Mouse (Mus musculus) brown adipose tissue, adult 24 weeks (tissue): ENCODE measurements around the gene Skp2. TPM values are rescaled to one million over a fixed set of nuclear protein-coding genes. Genes with fewer than 3 reads are reported as not detected.

Experiments
- H3K27ac ChIP-seq: fragments of 200-500 bp; replicated peaks from 2 replicates; pipeline ENCODE4 v1.5.1; 2012; ENCODE audit warnings: low read depth, mild to moderate bottlenecking, low read length
- H3K4me1 ChIP-seq: fragments of 200-500 bp; 2 replicates; pipeline ENCODE4 v1.6.1; 2012; ENCODE audit warnings: low read length, mixed read lengths; ENCODE audit not compliant: control insufficient read depth, insufficient read depth, insufficient read length
- H3K4me3 ChIP-seq: fragments of 200-500 bp; 2 replicates; pipeline ENCODE4 v1.5.1; 2012; ENCODE audit warnings: low read depth, mild to moderate bottlenecking, low read length, moderate library complexity; ENCODE audit not compliant: insufficient read depth
- polyA plus RNA-seq: library from polyadenylated mRNA; stranded (reverse); fragments of >200 nt; gene quantifications from 2 replicates; pipeline ENCODE4 v1.2.4, GENCODE M21; 2012; ENCODE audit not compliant: missing spikeins, insufficient read depth, insufficient read length

Skp2 gene
- polyA plus RNA-seq, 1 experiment = 0.87 TPM

GRCm38 (mm10) chr15:9127051-9127791 is 28.0 kb downstream of the Skp2 start:
- no peak overlapping the region for H3K4me3 ChIP-seq
- H3K27ac ChIP-seq = no peak overlapping the region
- no peaks in the 10 kb centered on the region for H3K4me1 ChIP-seq

GRCm38 (mm10) chr15:9124856-9125255 is 30.4 kb downstream of the Skp2 start:
- H3K4me1 ChIP-seq = no peaks in the 10 kb centered on the region
- no peak overlapping the region for H3K27ac ChIP-seq
- H3K4me3 ChIP-seq = no peak overlapping the region

DNA sequence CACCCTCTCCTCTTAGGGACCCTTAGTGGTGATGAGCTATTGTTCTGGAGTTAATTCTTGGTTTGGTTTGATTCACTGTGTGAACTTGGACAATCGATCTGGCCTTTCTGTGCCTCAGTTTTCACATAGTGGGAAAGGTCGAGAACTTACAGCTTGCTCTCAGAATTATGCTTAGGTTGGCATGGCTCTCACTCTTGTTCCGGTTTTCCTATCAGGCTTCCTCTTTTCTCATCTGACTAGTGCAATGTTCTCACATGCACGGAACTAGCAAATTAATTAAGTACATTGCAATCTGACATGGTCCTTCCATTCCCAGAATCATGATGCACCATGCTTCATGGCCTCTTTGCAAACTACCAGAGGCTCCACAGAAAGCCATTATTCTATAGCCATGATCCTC is 32.2 kb downstream of the Skp2 start:
- Histone ChIP-seq H3K4me3 (no peak overlapping the region), H3K4me1 (no peaks in the 10 kb centered on the region), H3K27ac (no peak overlapping the region)

GRCm38 (mm10) chr15:9120081-9120480 is 35.1 kb downstream of the Skp2 start:
- Histone ChIP-seq H3K4me3 (no peak overlapping the region), H3K4me1 (no peaks in the 10 kb centered on the region), H3K27ac (no peak overlapping the region)

GRCm38 (mm10) chr15:9118852-9119251 is 36.4 kb downstream of the Skp2 start:
- no peak overlapping the region for H3K27ac ChIP-seq
- H3K4me1 ChIP-seq = no peaks in the 10 kb centered on the region
- H3K4me3 ChIP-seq = no peak overlapping the region

- Histone ChIP-seq H3K27ac (no peak overlapping the region), H3K4me1 (no peaks in the 10 kb centered on the region), H3K4me3 (no peak overlapping the region)
Observed at GRCm38 (mm10) chr15:9114599-9114998, 40.6 kb downstream of the Skp2 start.

GRCm38 (mm10) chr15:9114131-9114530 is 41.1 kb downstream of the Skp2 start:
- Histone ChIP-seq H3K4me1 (no peaks in the 10 kb centered on the region), H3K27ac (no peak overlapping the region), H3K4me3 (no peak overlapping the region)

- Histone ChIP-seq H3K4me1 (no peaks in the 10 kb centered on the region), H3K27ac (no peak overlapping the region), H3K4me3 (no peak overlapping the region)
Observed at GRCm38 (mm10) chr15:9113556-9113955, 41.7 kb downstream of the Skp2 start.

DNA sequence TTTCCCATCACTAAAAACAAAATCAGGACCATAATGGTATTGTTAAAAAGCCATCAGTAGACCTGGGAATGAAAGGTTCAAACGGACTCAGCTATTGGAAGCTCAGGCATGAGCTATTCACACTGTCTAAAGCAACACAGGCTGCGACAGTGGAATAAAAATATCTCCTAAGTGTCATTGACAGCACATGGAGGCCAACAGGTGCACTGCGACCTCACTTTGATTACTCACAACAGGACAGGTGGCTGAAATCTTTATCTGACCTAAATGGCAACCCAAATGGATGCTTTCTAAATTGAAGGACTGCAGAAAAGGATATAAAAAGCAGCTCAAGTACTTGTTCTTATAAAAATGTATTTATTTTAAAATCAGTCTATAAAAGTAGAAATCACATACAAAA is 43.6 kb downstream of the Skp2 start:
- no peaks in the 10 kb centered on the region for H3K4me1 ChIP-seq
- no peak overlapping the region for H3K4me3 ChIP-seq
- H3K27ac ChIP-seq = no peak overlapping the region

DNA sequence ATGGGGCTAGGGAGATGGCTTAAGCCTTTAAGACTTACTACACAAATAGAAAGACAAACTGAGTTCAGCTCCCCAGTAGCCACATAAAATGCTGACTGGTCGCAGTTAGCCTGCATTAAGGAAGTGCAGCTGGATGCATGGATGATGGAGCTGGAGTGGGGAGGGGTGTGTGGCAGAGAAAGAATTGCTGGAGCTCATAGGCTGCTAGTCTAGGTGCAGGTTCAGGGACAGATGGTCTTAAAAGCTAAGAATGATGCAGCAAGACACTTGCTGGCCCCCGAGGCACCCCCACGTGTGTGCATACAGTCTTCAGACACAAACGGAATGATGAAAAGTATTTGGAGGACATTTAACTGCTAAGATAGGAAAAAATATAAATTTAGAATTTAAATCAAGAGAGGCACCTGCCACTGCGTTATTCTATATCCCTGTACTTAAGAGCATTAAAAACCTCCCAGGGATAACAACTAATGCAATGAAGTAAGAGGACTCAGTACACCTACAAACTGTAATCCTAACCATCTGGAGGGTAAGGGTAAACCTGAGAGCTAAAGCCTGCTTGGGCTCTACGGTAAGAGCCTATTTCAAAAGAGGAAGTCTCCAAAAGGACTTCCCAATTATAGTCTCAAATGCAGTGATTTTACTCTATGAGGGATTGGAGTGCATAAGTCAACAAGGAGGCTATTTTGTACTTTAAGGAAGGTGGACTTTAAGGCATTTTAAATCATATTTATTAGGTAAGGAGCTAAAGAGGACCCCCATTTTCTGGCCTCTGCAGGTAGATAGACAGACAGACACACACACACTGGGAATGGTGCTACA is 44.5 kb downstream of the Skp2 start:
- Histone ChIP-seq H3K4me3 (no peak overlapping the region), H3K27ac (no peak overlapping the region), H3K4me1 (no peaks in the 10 kb centered on the region)

DNA sequence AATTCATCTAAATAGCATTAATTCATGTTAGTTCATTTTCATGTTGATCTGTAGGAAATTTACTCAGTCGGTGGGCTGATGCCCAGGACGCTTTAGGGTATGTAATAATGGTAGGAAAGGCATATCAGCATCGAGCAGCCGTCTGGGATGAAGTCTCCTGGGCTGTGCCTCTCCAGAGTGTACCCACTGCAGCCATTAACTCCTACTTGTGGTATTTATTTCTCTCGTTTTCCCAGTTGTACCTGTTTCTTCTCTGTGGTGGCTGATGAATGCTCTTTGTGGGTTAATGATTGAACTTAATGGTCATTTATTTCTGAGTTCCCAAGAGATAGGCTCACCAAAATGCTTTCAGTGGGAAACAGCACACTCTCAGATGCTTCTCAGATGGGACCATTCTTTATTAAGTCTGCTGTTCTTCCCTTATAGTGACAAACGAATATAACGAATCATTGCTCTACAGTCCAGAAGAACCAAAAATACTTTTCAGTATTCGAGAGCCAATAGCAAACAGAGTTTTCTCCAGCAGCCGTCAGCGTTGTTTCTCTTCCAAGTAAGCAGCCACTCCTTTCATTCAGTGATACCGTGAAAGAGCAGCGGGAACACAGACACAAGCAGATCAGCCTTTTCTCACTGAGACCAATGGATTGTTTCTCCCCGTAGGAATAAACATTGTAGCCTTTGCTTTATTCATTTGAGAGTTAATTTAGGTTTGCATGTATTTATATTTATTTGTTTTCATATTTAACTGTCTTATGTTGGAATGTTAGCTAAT is 48.7 kb downstream of the Skp2 start:
- H3K4me3 ChIP-seq = no peak overlapping the region
- H3K27ac ChIP-seq = no peak overlapping the region
- H3K4me1 ChIP-seq = no peaks in the 10 kb centered on the region

GRCm38 (mm10) chr15:9100446-9101077 is 54.7 kb downstream of the Skp2 start:
- H3K4me1 ChIP-seq = no peaks in the 10 kb centered on the region
- H3K27ac ChIP-seq = no peak overlapping the region
- H3K4me3 ChIP-seq = no peak overlapping the region

DNA sequence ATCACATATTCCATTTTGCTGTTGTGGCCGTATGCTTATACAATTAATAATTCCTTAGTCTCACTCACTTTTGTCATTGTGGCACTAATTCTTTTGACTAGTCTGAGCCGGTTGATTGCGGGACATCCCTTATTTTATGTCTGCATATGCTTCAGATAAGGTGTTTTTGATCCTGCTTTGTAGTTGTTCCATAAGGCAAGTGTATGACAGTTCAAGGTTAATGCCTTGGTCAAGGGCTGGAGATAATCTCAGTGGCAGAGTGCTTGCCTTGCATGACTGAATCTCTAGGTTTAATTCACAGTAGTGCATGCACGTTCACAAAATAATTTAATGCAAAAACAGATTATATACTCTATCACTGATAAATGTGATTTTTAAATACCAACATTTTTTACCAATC is 58.4 kb downstream of the Skp2 start:
- Histone ChIP-seq H3K4me1 (no peaks in the 10 kb centered on the region), H3K27ac (no peak overlapping the region), H3K4me3 (no peak overlapping the region)

GRCm38 (mm10) chr15:9094366-9094750 is 60.9 kb downstream of the Skp2 start:
- no peak overlapping the region for H3K27ac ChIP-seq
- H3K4me3 ChIP-seq = no peak overlapping the region
- H3K4me1 ChIP-seq = no peaks in the 10 kb centered on the region
